Mouse (Mus musculus): ENCODE results near the gene Arhgef3. TPM values are rescaled to one million over a fixed set of nuclear protein-coding genes. Genes with fewer than 3 reads are reported as not detected.

The Arhgef3 gene
- total RNA-seq, 4 experiments from 2014 or later, result 68.5 to 86.1 (median 79.8) TPM

DNA sequence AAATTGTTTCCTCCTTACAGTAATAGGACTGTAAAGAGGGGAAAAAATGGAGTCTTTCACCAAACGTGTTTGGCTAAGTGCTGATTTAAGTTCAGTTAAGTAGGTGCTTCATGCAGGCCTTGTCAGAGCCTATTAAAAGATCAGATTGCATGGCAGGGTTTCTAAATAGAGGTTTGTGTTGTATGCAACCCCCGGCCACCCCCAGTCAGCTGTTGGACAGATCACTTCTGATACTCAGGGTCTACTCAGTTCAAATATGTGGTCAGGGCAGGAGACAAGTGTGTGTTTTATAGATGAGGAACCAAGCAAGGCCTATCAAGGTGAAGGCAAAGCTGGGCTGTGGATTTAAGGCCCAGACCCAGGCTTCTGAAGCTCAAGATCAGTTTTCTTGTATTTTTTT, 44.1 kb downstream of the Arhgef3 start:
- no peak for DNase-seq (ENCODE audit: low spot score in 2 of 2)

DNA sequence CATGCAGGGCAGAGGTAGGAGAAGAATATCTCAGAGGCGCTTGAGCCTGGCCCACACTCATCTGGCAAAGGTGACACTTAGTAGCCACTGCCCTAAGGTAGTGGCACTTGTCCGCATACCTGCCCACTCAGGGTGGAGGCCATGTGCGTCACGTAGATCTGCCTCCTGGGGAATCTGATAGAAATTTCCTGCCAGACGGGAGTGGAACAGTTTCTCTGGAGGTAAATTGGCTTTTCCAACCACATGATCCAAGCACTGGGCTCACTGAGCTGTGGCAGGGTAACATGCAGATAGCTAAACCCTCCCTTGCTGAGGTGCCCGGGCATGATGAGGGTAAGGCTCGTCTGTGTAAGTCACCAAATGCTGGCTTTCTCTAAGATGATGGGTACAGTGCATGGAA, 46.1 kb downstream of the Arhgef3 start:
- DNase-seq (ENCODE audit: low spot score in 2 of 2), result no peak

DNA sequence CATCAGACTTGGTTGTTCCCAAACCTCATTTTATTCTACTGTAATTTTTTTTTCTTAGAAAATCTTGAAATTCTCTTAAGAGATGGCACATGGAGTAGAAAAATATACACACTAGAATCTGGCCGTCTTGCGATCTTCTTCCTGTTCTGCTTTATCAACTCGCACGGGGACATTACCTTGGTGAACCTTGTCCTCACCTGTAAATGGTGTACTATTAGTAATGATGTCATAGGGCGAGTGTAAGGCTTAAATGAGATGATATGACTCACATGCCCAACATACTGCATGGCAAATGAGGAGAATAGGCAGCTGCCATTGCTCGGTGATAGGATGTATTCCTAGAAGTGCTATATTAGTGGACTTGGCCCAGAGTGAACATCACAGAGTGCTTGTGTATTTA, 49.9 kb downstream of the Arhgef3 start:
- DNase-seq (ENCODE audit: low spot score in 2 of 2), result no peak

- peak; percentile 22 to 42 for DNase-seq (ENCODE audit: low spot score in 2 of 2)
These were observed 52.1 kb downstream of the Arhgef3 start for GRCm38 (mm10) chr14:27166751-27167150.

DNA sequence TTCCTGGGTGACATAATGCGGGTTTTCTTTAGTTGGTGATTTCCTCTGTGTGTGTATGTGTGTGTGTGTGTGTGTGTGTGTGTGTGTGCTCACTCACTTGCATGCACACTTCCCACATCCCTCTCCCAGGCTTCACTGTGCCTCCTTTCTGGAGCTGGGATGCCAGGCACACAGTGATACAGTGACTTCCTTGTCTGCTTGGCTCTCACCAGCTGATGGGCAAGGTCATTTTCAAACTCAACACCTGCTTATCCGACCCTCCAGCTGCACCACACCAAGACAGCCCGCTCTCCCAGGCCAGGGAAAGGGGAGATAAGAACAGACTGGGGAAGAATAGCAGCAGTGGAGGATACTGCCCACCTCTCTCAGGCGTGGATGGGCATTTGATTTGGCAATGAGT, 52.5 kb downstream of the Arhgef3 start:
- no peak for DNase-seq (ENCODE audit: low spot score in 2 of 2)

- no peak for DNase-seq (ENCODE audit: low spot score in 2 of 2)
These were observed 53.7 kb downstream of the Arhgef3 start for GRCm38 (mm10) chr14:27168387-27168786.

DNA sequence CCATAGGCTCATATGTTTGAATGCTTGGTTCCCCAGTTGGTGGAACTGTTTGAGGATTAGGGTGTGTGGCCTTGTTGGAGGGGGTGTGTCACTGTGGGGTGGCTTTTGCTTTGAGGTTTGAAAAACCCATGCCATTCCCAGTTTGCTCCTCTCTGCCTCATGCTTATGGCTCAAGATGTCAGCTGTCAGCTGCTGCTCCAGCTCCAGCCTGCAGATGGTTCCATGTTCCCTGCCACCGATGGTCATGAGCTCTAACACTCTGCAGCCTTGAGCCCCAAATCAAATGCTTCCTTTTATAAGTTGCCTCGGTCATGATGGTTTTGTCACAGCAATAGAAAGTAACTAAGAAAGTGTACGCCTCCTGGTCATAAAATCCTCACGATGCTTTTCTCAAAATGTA, 54.6 kb downstream of the Arhgef3 start:
- DNase-seq (ENCODE audit: low spot score in 2 of 2), result no peak

DNA sequence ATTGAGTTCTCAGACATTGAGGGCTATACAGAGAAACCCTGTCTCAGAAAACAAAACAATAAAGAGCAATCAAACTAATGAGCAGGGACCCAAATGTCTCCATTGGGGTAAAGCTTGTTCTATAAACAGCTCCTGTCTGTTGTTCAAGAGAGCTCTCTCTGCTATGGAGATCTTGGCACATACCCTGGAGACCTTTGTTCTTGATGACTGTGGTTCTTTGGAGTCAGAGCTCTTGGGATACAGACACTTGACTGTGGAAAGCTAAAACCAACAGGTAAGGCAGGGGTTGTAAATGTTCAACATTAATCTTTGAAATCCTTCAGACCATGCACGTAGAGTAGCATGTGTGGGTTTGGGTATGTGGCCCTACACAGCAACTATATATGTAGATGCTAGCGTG, 55.7 kb downstream of the Arhgef3 start:
- no peak for DNase-seq (ENCODE audit: low spot score in 2 of 2)

DNA sequence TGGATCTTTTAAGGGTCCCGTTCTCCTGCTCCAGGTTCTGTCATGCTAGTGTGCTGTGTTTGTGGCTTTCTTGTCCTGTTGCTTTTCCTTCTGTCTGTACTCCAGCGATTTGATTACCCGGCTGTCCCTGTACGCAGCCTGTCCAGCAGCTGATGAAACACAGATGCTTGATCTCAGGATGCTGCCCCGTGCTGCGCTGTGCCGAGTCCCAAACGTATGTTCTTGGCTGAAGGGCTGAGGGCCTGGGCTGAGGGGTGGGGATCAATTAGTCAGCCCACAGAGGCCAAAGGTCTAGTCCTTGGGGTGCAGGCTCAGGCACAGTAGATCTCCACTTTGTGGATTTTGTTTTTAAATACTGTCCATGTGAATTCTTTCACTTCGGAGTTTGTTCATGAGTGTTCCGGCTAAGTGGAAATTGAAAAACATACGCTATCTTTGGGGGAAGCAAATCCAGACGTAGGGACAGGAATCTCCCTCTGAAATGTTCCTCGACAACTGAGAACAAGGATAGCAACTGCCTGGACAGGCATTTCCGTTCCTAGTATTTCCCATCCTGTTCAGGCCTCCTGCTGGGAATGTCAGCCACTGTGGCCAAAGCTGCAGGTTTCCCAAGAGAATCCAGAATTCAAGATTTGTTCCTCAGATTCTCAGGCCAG, 56.6 kb downstream of the Arhgef3 start:
- DNase-seq (ENCODE audit: low spot score in 2 of 2), result no peak

DNA sequence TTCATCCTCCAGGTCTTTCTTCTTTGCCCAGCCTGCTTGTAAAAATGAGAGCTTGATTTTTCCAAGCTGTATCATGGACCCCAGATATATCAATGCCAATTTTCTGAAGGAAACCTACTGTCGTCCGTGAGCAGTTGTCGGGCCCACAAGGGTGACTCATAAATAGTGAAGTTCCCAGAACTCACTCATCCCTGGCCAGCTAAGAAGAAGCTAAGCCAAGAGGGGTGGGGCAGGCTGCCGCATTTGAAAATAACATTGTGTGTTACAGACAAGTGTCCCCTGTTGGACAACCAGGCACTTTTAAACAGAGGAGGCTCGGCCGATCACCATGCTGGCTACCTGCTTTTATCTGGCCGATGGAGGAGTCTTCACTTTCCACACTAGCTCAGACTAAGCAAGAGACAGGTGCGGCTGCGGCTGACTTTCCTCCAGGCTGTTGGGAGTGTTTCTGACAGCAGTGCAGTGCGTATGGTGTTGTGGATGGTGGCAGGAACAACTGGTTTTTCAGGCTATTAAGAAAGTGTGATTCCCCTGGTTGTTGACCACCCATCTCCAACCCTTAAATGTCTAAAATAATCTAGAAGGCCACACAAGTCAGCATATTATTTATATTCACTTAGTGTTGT, 58.6 kb downstream of the Arhgef3 start:
- DNase-seq (ENCODE audit: low spot score in 2 of 2), result no peak

DNA sequence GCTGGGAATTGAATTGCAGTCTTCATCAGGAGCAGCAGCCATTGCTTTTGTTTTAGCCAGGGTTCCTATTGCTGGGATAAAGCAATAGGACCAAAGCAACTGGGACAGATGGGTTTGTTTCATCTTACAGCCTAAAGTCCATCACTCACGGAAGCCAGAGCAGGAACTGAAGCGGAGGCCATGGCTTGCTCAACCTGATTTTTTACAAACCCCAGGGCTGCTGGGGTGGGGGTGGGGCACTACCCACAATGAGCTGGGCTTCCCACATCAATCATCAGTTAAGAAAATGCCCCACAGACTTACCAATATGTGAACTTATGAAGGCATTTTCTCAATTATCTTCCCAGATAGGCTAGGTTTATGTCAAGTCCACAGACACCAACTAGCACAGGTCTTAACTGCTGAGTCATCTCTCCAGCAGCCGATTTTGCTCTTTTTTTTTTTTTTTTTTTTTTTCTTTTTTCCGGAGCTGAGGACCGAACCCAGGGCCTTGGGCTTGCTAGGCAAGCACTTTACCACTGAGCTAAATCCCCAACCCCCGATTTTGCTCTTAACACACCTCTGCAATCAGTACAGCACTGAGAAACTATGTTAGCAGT, 59.6 kb downstream of the Arhgef3 start:
- no peak for DNase-seq (ENCODE audit: low spot score in 2 of 2)

GRCm38 (mm10) chr14:27174831-27175301, 60.2 kb downstream of the Arhgef3 start:
- DNase-seq (ENCODE audit: low spot score in 2 of 2), result no peak

DNA sequence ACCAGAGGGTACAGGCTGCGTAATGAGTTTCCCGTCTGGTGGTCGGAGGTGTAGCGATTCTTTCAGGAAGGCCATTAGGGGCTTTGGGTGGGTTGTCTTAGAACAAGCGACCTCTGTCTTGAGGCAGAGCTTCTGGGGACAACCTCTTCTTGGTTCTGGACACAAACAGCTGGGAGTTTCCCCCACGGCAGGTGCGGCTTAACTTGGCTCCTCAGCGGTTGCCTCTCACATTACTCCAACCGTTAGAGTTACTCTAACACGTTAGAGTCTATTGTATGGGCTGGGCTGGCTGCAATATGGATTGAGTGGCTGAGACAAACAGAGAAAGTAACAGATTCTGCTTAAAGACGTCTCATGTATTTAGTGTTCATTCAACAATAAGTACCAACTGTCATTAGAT, 60.6 kb downstream of the Arhgef3 start:
- DNase-seq (ENCODE audit: low spot score in 2 of 2), result no peak

DNA sequence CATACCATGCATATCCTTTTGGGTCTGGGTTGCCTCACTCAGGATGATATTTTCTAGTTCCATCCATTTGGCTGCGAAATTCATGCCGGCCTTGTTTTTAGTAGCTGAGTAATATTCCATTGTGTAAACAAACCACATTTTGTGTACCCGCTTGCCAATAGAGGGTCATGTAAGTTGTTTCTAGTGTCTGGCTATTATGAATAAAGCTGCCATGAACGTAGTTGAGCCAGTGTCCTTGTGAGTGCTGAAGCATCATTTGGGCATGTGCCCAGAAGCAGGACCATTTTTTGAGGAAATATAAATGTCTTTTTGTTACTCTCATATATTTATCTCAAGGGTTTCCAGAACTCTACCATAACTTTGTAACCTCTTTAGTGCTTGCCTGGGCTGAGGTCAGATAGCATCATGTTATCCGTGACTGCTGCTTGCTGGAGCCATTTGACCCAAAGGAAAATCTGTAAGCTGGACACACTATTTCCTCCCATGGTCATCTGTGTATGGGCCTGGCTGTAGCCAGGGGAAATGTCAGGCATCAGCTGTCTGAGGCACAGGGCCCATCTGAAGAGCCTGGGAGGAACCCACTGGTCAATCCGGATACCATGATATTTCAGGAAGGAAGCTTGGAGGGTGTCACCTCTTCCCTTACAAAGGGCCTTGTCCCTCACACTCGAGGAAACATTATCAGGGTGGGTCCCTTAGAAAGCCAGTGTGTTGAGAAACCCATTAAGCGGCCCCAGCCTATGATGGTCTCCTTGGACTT, 63.3 kb downstream of the Arhgef3 start:
- no peak for DNase-seq (ENCODE audit: low spot score in 2 of 2)

- DNase-seq (ENCODE audit: low spot score in 2 of 2), result no peak
These were observed 63.8 kb downstream of the Arhgef3 start for GRCm38 (mm10) chr14:27178560-27178920.

- no peak for DNase-seq (ENCODE audit: low spot score in 2 of 2)
These were observed 65.1 kb downstream of the Arhgef3 start for GRCm38 (mm10) chr14:27179771-27180170.

DNA sequence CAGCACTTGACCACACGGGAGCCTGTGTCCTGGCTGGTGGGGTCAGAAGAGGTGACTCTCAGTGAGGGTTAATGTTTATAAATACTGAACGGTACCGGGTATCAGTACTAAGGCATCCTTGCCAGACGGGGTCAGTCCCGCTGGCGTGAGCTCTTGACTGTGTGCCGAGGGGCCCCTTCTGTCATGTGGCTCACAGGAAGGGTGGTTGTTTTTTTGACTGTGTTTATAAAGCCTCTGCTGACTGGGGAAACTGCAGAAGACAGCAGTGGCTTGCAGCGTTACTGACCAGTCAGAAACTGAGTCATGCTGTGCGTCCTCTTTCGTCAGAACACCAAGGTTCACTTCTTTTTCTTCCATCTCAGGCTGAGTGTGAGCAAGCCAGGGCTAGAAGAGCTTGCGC, 67.4 kb downstream of the Arhgef3 start:
- DNase-seq (ENCODE audit: low spot score in 2 of 2), result no peak

DNA sequence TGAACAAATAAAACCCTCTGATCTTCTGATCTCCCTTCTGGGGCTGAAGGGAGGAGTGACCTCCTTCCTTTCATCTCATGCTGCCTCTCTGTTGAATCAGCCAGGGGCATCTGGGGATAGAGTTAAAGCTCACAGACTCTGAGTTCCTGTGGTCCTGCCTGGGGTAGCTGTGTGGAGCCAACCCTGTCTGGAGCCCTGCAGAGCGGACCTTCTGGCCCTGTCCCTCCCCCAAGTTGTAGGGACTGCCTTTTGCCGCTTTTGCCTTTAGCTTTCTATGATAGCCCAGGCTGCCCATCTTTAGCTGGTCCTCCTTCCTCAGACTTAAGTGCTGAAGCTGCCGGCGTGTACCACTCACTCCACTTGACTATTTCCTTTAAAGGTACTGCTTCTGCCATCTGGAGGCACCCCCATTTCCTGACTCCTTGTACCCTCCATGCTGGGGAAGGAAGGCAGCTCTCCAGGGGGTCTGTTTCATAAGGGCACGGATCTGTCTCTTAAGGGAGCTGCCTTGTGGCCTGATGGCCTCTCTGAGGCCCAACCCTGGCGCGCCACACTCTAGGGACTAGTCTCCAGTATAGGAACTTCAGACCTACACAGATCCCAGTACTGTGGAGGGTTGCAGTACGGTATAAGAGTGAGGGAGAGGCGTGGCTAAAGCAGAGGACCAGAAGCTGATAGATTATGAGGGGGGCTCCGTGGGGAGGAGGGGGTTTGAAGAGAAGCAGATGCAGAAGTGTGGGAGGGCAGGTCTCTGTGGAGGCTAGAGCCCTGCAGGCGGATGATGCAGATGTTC, 68.1 kb downstream of the Arhgef3 start:
- no peak for DNase-seq (ENCODE audit: low spot score in 2 of 2)

- DNase-seq (ENCODE audit: low spot score in 2 of 2), result peak; percentile 31 to 79
These were observed 69.0 kb downstream of the Arhgef3 start for GRCm38 (mm10) chr14:27183501-27184230.

DNA sequence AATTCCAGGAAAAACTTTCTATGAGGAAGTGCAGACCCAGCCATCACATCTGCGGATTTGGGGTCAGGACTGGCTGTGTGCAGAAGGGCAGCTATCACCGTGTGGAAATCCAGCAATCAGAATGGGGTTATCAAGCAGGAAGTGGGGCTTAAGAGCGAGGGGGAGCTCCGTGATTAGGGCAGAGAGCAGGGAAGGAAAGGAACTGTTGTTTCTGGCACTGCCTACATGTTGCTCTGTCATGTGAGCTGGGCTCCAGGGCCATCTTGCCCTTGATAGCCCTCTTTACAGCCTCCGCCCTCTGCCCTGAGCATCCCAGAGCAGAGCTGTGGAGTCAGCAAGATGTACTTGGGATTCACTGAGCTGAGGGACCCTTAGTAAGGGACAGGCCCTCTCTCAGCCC, 71.2 kb downstream of the Arhgef3 start:
- no peak for DNase-seq (ENCODE audit: low spot score in 2 of 2)

DNA sequence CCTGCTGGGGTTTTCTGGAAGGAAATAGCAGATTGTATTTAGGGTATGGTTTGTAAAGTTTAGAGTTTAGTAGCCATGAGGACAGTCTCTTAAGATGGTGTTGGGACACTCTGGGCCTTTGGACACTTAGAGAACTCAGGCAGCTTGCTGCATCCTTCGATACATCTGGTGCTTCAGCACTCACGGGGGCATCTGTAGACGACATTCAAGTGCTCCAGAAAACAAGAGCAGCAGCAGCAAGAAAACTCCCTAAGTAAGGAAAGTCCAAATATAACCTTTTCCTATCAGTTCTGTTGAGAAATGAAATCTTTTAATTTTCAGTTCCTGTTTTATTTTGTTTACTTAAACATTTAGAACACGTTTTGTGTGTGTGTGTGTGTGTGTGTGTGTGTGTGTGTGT, 71.9 kb downstream of the Arhgef3 start:
- no peak for DNase-seq (ENCODE audit: low spot score in 2 of 2)
